Mouse (Mus musculus) liver, postnatal 0 days (tissue): ENCODE results near the gene Samm50. TPM values are rescaled to one million over a fixed set of nuclear protein-coding genes. Genes with fewer than 3 reads are reported as not detected.

ENCODE experiments used
- ATAC-seq: fragments of 200-750 bp; cut with Nextera tagmentation; 2 replicates; pipeline ENCODE4 v1.8.0; 2017; ENCODE audit warnings: mild to moderate bottlenecking, moderate library complexity
- DNase-seq: peaks from one replicate; pipeline ENCODE4 v3.0.0-alpha.2; 2016
- H3K27ac ChIP-seq: fragments of 300-500 bp; sonication (generic); 2 replicates; pipeline ENCODE4 v1.5.1; 2014; ENCODE audit warnings: antibody characterized with exemption, moderate library complexity, mild to moderate bottlenecking, low read depth
- H3K27me3 ChIP-seq: fragments of 300-500 bp; sonication (generic); 2 replicates; pipeline ENCODE4 v1.6.1; 2014; ENCODE audit warnings: low read length, control low read depth, mixed read lengths; ENCODE audit not compliant: insufficient read depth
- H3K36me3 ChIP-seq: fragments of 300-500 bp; sonication (generic); replicated peaks from 2 replicates; pipeline ENCODE4 v1.6.1; 2014; ENCODE audit warnings: mild to moderate bottlenecking, control low read depth, low read length, moderate library complexity, mixed read lengths; ENCODE audit not compliant: insufficient read depth
- H3K4me1 ChIP-seq: fragments of 300-500 bp; sonication (generic); 2 replicates; pipeline ENCODE4 v1.6.1; 2014; ENCODE audit warnings: antibody characterized with exemption, mild to moderate bottlenecking, control low read depth; ENCODE audit not compliant: insufficient read depth
- H3K4me2 ChIP-seq: fragments of 300-500 bp; sonication (generic); 2 replicates; pipeline ENCODE4 v1.6.1; 2014; ENCODE audit warnings: low read depth, mild to moderate bottlenecking, low read length, moderate library complexity, mixed read lengths
- H3K4me3 ChIP-seq: fragments of 300-500 bp; sonication (generic); 2 replicates; pipeline ENCODE4 v1.5.1; 2014; ENCODE audit warnings: low read depth, low read length
- H3K9ac ChIP-seq: fragments of 300-500 bp; sonication (generic); replicated peaks from 2 replicates; pipeline ENCODE4 v1.6.1; 2014; ENCODE audit warnings: mild to moderate bottlenecking, moderate library complexity
- H3K9me3 ChIP-seq: fragments of 300-500 bp; sonication (generic); 2 replicates; pipeline ENCODE4 v1.6.1; 2016; ENCODE audit warnings: mild to moderate bottlenecking, control low read depth, low read length, mixed read lengths
- CTCF ChIP-seq: sonication (generic); IDR thresholded peaks from 2 replicates; pipeline ENCODE4 v1.5.1; 2016; ENCODE audit warnings: antibody characterized with exemption, low read depth
- EP300 ChIP-seq: IDR thresholded peaks from 2 replicates; pipeline ENCODE4 v1.6.1; 2016; ENCODE audit warnings: antibody characterized with exemption, low read depth, mild to moderate bottlenecking
- WGBS: fragments of 180-500 bp; shearing (Covaris S2); extraction: QIAGEN DNeasy Blood & Tissue Kit; methylation state at CpG from one replicate; pipeline ENCODE4 v1.1.7; 2014; ENCODE audit not compliant: insufficient replicate concordance; 5-methylcytosine and 5-hydroxymethylcytosine counted together
- polyA plus RNA-seq: library from polyadenylated mRNA; unstranded; fragments of >200 nt; fragmentation: Nextera tagmentation; extraction: Ambion mirVana; gene quantifications from 2 replicates; pipeline ENCODE4 v1.2.1, GENCODE M21; 2015

The Samm50 gene
- polyA plus RNA-seq, 1 experiment from 2014 or later, result 103 TPM

DNA sequence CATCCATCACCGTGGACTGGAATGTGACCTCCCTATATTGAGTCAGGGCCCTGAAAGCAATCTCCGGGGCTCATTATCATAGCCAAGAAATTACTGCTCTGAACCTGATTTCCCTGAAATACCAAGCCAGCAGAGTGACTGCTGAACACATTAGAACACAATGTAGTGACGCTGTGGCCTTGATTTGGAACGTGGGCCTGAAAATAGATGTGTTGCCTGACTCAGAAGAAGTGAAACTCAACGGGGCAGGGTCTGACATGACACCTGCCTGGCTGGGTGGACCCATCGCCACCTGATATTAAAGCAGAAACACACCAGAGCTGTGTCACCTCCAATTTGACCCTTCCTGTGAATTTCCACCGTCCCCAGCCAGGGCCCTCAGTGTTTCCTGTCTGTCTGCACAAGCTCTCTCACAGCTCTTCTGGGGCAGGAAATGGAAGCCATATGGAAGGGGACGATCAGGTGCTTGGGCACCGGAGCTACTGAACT lies 26.8 kb downstream of the Samm50 start:
- DNase-seq (no peak), ATAC-seq (peak; percentile 39; the same call in 1 of the 2 replicates)
- Histone ChIP-seq H3K27ac (no peak overlapping the region), H3K4me1 (peaks cover 16% of the 10 kb centered on the region), H3K27me3 (no peaks in the 10 kb centered on the region), H3K36me3 (peaks cover 11% of the 10 kb centered on the region), H3K4me3 (no peak overlapping the region), H3K9ac (no peak overlapping the region), H3K9me3 (no peaks in the 10 kb centered on the region), H3K4me2 (no peak overlapping the region)
- TF ChIP-seq CTCF, result no peak
- no peak for TF ChIP-seq EP300
- 33% methylated on average over 9 of the region's 9 CpGs for WGBS

DNA sequence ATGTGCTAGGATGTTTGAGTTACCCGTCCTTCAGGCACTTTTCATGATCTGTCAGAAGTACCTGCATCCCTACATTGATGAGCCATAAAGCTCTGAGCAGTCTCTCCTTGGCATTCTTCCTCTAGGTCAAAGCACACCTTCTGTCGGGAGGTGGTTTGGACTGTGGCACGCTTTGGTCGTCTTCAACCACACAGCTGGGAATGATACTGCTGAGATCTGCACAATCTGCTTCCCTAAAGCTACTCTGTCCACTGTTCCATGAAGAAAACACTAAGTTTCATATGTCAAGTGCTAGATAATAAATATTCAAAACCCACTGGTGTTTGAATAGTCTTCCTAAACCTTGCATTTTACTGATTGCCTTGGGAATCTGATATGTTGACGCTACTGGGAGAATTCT lies 29.5 kb downstream of the Samm50 start:
- peaks cover 8% of the 10 kb centered on the region for H3K4me1 ChIP-seq
- no peaks in the 10 kb centered on the region for H3K9me3 ChIP-seq
- no peak overlapping the region for H3K27ac ChIP-seq
- no peak overlapping the region for H3K9ac ChIP-seq
- H3K4me3 ChIP-seq, result no peak overlapping the region
- WGBS, result 72% methylated on average over 5 of the region's 5 CpGs
- no peak for TF ChIP-seq EP300
- TF ChIP-seq CTCF, result no peak
- ATAC-seq (no peak), DNase-seq (no peak)
- H3K4me2 ChIP-seq, result no peak overlapping the region
- 0 out of 2 replicates have a peak, but pooled peaks cover 4% of the 10 kb centered on the region for H3K27me3 ChIP-seq
- H3K36me3 ChIP-seq, result no peaks in the 10 kb centered on the region

- Histone ChIP-seq H3K9me3 (no peaks in the 10 kb centered on the region), H3K9ac (no peak overlapping the region), H3K4me1 (no peaks in the 10 kb centered on the region; the same call in 1 of the 2 replicates), H3K4me2 (no peak overlapping the region), H3K36me3 (no peaks in the 10 kb centered on the region), H3K4me3 (no peak overlapping the region), H3K27ac (no peak overlapping the region), H3K27me3 (0 out of 2 replicates have a peak, but pooled peaks cover 4% of the 10 kb centered on the region)
- 48% methylated on average over 6 of the region's 6 CpGs for WGBS
- ATAC-seq, result no peak
- no peak for DNase-seq
- peak; percentile 42 for TF ChIP-seq CTCF
- no peak for TF ChIP-seq EP300
These were observed 31.4 kb downstream of the Samm50 start for GRCm38 (mm10) chr15:84223423-84223822.

DNA sequence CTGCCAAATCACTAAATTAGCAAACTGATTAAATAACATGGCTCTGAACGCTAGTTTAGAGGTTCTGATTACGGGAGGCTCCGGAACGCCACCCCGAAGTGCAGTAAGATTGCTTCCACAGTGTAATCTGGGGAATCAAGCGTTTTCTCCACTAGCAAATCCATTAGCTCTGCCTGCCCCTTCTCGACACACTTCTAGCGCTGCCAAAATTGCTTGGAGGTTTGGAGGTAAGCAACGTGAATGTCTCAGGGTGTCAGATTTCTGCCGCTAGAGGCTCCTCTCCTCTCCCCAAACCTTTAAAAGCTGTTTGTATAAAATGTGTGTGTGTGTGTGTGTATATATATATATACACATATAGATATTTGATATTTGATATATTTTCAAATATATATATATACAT lies 32.7 kb downstream of the Samm50 start:
- no peaks in the 10 kb centered on the region for H3K36me3 ChIP-seq
- WGBS, result 56% methylated on average over 10 of the region's 10 CpGs
- no peak for DNase-seq
- no peak overlapping the region for H3K4me3 ChIP-seq
- 0 out of 2 replicates have a peak, but pooled peaks cover 4% of the 10 kb centered on the region for H3K27me3 ChIP-seq
- H3K27ac ChIP-seq, result no peak overlapping the region
- TF ChIP-seq EP300, result no peak
- TF ChIP-seq CTCF, result no peak
- H3K4me1 ChIP-seq, result no peaks in the 10 kb centered on the region
- no peaks in the 10 kb centered on the region for H3K9me3 ChIP-seq
- no peak for ATAC-seq
- H3K4me2 ChIP-seq, result no peak overlapping the region
- H3K9ac ChIP-seq, result no peak overlapping the region

DNA sequence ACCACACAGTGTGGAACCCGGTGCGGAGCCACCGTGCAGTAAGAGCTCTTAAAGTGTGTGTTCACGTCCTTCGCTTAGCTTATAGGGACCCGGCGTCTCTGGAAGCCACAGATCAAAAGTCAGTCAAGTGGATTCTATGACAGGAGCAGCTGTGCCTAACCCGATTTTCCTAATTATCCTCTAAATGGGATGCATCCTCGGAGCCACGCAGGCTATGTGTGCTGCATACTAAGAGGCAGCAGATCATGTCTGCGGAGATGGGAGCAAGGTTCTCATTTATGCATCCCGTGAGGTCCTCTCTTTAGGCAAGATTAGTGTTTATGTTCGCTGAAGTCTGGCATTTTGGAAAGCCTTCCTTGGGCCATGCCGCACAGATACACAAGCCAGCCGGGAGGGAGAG lies 34.9 kb downstream of the Samm50 start:
- TF ChIP-seq EP300 (no peak), CTCF (no peak)
- Histone ChIP-seq H3K27me3 (0 out of 2 replicates have a peak, but pooled peaks cover 15% of the 10 kb centered on the region), H3K4me3 (no peak overlapping the region), H3K4me2 (no peak overlapping the region), H3K36me3 (no peaks in the 10 kb centered on the region), H3K9ac (no peak overlapping the region), H3K9me3 (no peaks in the 10 kb centered on the region), H3K4me1 (peaks cover 13% of the 10 kb centered on the region), H3K27ac (no peak overlapping the region)
- 87% methylated on average over 15 of the region's 15 CpGs for WGBS
- DNase-seq (no peak), ATAC-seq (no peak)

DNA sequence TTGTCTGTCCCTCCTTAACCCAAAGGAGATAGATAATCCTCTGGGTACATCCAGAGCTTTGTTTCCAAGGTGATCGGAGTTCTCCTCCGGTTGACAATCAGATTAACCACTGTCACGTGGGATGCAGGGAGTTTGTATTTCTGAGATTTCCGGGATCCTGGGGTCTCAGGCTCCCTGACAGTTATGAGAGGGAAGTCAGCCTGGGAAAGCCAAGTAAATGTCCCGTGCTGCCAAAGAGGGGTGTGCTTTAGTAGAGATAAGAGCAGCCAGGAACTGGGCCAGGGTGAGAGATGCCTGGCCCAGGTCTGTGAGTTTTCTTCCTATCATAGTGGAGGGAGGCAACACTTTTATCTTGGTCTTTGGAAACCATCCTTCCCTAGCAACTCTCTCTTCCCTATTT lies 38.6 kb downstream of the Samm50 start:
- 23% methylated on average over 5 of the region's 5 CpGs for WGBS
- peak overlapping the region; percentile 59 for H3K4me3 ChIP-seq
- ATAC-seq, result peak; percentile 33
- TF ChIP-seq EP300 (no peak), CTCF (no peak)
- H3K36me3 ChIP-seq, result no peaks in the 10 kb centered on the region
- 0 out of 2 replicates have a peak, but pooled peaks cover 15% of the 10 kb centered on the region for H3K27me3 ChIP-seq
- DNase-seq, result no peak
- H3K9me3 ChIP-seq, result no peaks in the 10 kb centered on the region
- H3K4me1 ChIP-seq, result peaks cover 21% of the 10 kb centered on the region
- peak overlapping the region; percentile 64 for H3K27ac ChIP-seq
- H3K4me2 ChIP-seq, result peak overlapping the region; percentile 86
- no peak overlapping the region; the same call in 1 of the 2 replicates for H3K9ac ChIP-seq
